In the genomic region with DNA sequence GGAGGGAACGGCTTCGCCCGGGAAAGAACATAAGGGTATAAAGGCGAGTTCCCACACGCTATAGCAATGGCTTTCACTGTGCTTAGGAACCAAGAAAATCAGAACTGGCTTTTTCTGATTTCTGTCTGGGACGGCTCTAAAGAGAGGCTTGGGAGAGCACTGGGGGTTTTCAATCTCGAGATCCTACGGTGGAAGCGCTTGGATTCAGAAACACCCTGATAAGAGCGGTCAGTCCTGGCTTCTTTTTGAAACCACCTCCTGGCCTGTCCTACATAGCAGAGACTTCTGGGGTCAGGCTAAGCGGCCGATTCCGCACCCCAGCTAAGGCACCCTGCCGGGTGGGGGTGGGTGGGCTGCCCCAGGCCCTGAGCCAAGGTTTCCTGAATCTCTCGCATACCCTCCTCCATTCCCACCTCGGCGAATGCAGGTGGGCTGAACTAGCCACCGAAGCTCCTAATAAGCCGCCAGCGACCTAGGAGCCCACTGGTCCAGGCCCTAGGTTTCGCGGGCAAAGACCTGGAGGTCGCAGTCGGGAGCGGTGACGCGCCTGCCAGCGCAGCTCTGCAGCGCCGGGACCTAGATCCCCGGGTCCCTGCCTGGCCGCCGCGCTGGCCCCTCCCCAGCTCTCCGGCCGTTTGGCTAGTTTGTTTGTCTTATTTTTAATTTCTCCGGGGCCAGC, we compare ENCODE assay signal across 7 mouse cellular contexts. TPM values are rescaled to one million over a fixed set of nuclear protein-coding genes. Genes with fewer than 3 reads are reported as not detected.
DNase-seq lines count a peak whose midpoint lies in the region; ATAC-seq lines count a peak whose summit lies in the region.

No protein-coding gene starts in this region.

- H3K36me3 ChIP-seq in neural tube, embryonic 11.5 days (ENCODE audit: control insufficient read depth, insufficient read depth, low read length), result no peaks in the 10 kb centered on the region
- no peaks in the 10 kb centered on the region for H3K36me3 ChIP-seq in embryonic facial prominence, embryonic 13.5 days
- H3K36me3 ChIP-seq in hindbrain, embryonic 16.5 days (ENCODE audit: control insufficient read depth, insufficient read depth, low read length), result no peaks in the 10 kb centered on the region
- H3K36me3 ChIP-seq in midbrain, embryonic 13.5 days, result no peaks in the 10 kb centered on the region

- H3K4me1 ChIP-seq in neural tube, embryonic 11.5 days (ENCODE audit: control insufficient read depth, insufficient read depth, low read length), result peaks cover 15% of the 10 kb centered on the region; the same call in 1 of the 2 replicates
- H3K4me1 ChIP-seq in embryonic facial prominence, embryonic 13.5 days, result peaks cover 24% of the 10 kb centered on the region
- H3K4me1 ChIP-seq in hindbrain, embryonic 16.5 days (ENCODE audit: control insufficient read depth, insufficient read depth, low read depth, low read length), result peaks cover 21% of the 10 kb centered on the region
- peaks cover 46% of the 10 kb centered on the region for H3K4me1 ChIP-seq in midbrain, embryonic 13.5 days (replicated peaks)

- 2% methylated on average over 36 of the region's 37 CpGs for WGBS in neural tube, embryonic 11.5 days
- WGBS in embryonic facial prominence, embryonic 13.5 days, result 4% methylated on average over 37 of the region's 37 CpGs
- 4% methylated on average over 28 of the region's 37 CpGs for WGBS in hindbrain, embryonic 16.5 days
- WGBS in midbrain, embryonic 13.5 days, result 2% methylated on average over 37 of the region's 37 CpGs

- ATAC-seq in neural tube, embryonic 11.5 days (ENCODE audit: insufficient read depth, low FRiP score, low TSS enrichment), result peak; percentile 80
- peak; percentile 56 for ATAC-seq in embryonic facial prominence, embryonic 13.5 days (ENCODE audit: insufficient number of reproducible peaks, insufficient read depth, low FRiP score, low TSS enrichment, low read depth)
- ATAC-seq in hindbrain, embryonic 16.5 days, result peak; percentile 77; the same call in 1 of the 2 replicates
- no peak; the same call in none of the 2 replicates for ATAC-seq in midbrain, embryonic 13.5 days
- no peak for ATAC-seq in erythroid progenitor cell, adult 5-6 weeks (replicated peaks; ENCODE audit: low FRiP score, poor library complexity, severe bottlenecking)

- peak overlapping the region; percentile 92 for H3K27ac ChIP-seq in neural tube, embryonic 11.5 days (ENCODE audit: low read depth, low read length)
- H3K27ac ChIP-seq in embryonic facial prominence, embryonic 13.5 days, result peak overlapping the region; percentile 97
- H3K27ac ChIP-seq in hindbrain, embryonic 16.5 days (ENCODE audit: low read depth, low read length), result peak overlapping the region; percentile 78
- H3K27ac ChIP-seq in midbrain, embryonic 13.5 days, result peak overlapping the region; percentile 96

- H3K27me3 ChIP-seq in neural tube, embryonic 11.5 days (ENCODE audit: control insufficient read depth, insufficient read depth, low read length), result no peaks in the 10 kb centered on the region
- no peaks in the 10 kb centered on the region for H3K27me3 ChIP-seq in embryonic facial prominence, embryonic 13.5 days
- 0 out of 2 replicates have a peak, but pooled peaks cover 3% of the 10 kb centered on the region for H3K27me3 ChIP-seq in hindbrain, embryonic 16.5 days (replicated peaks; ENCODE audit: control insufficient read depth, insufficient read depth, low read length)
- peaks cover 8% of the 10 kb centered on the region; the same call in 1 of the 2 replicates for H3K27me3 ChIP-seq in midbrain, embryonic 13.5 days

- H3K9me3 ChIP-seq in neural tube, embryonic 11.5 days (ENCODE audit: control insufficient read depth, low read length), result no peaks in the 10 kb centered on the region
- H3K9me3 ChIP-seq in embryonic facial prominence, embryonic 13.5 days, result no peaks in the 10 kb centered on the region
- H3K9me3 ChIP-seq in hindbrain, embryonic 16.5 days (ENCODE audit: control insufficient read depth, low read length), result no peaks in the 10 kb centered on the region
- H3K9me3 ChIP-seq in midbrain, embryonic 13.5 days, result no peaks in the 10 kb centered on the region

- H3K4me2 ChIP-seq in neural tube, embryonic 11.5 days (ENCODE audit: low read depth), result peak overlapping the region; percentile 94
- peak overlapping the region; percentile 89 for H3K4me2 ChIP-seq in embryonic facial prominence, embryonic 13.5 days
- H3K4me2 ChIP-seq in hindbrain, embryonic 16.5 days (ENCODE audit: low read length), result peak overlapping the region; percentile 91
- H3K4me2 ChIP-seq in midbrain, embryonic 13.5 days (replicated peaks), result peak overlapping the region; percentile 84

- peak overlapping the region; percentile 91 for H3K9ac ChIP-seq in neural tube, embryonic 11.5 days (ENCODE audit: low read length)
- H3K9ac ChIP-seq in embryonic facial prominence, embryonic 13.5 days, result peak overlapping the region; percentile 93
- peak overlapping the region; percentile 82 for H3K9ac ChIP-seq in hindbrain, embryonic 16.5 days (ENCODE audit: low read depth, low read length)
- H3K9ac ChIP-seq in midbrain, embryonic 13.5 days (replicated peaks), result peak overlapping the region; percentile 93

- DNase-seq in neural tube, embryonic 11.5 days (ENCODE audit: low spot score), result no peak
- DNase-seq in neural tube, embryonic 10.5 days (ENCODE audit: extremely low spot score, low spot score), result no peak
- no peak for DNase-seq in left cerebral cortex, adult 9 months (ENCODE audit: low spot score in 2 of 2)

- peak overlapping the region; percentile 96 for H3K4me3 ChIP-seq in neural tube, embryonic 11.5 days (ENCODE audit: low read depth, low read length)
- H3K4me3 ChIP-seq in embryonic facial prominence, embryonic 13.5 days, result peak overlapping the region; percentile 90
- peak overlapping the region; percentile 70 for H3K4me3 ChIP-seq in hindbrain, embryonic 16.5 days (ENCODE audit: low read length)
- peak overlapping the region; percentile 90 for H3K4me3 ChIP-seq in midbrain, embryonic 13.5 days (replicated peaks)

RNA-seq across cellular contexts. Expression of a gene that starts 0.6 kb away (rescaled TPM):
- polyA plus RNA-seq in neural tube, embryonic 11.5 days (2014; fragmentation: Nextera tagmentation; extraction: Ambion mirVana), result 17.8 and 20.7 TPM in 2 replicates
- polyA plus RNA-seq in embryonic facial prominence, embryonic 13.5 days (2015; fragmentation: Nextera tagmentation; extraction: Ambion mirVana), result 18.9 and 24.4 TPM in 2 replicates
- 12.6 and 15.1 TPM in 2 replicates for polyA plus RNA-seq in hindbrain, embryonic 16.5 days (2015; fragmentation: Nextera tagmentation; extraction: Ambion mirVana)
- polyA plus RNA-seq in midbrain, embryonic 13.5 days (2015; fragmentation: Nextera tagmentation; extraction: Ambion mirVana), result 33.8 and 35.1 TPM in 2 replicates
- 62.7 and 90.5 TPM in 2 replicates for total RNA-seq in erythroid progenitor cell, adult 5-6 weeks (2015; ENCODE audit: low replicate concordance)
- total RNA-seq in erythroid progenitor cell, adult 5-6 weeks (2017; ENCODE audit: low replicate concordance), result 107 and 117 TPM in 2 replicates

RNA-seq across cellular contexts. Expression of a gene that starts 21.3 kb away (rescaled TPM):
- polyA plus RNA-seq in neural tube, embryonic 11.5 days (2014; fragmentation: Nextera tagmentation; extraction: Ambion mirVana), result 27.4 and 31.0 TPM in 2 replicates
- polyA plus RNA-seq in embryonic facial prominence, embryonic 13.5 days (2015; fragmentation: Nextera tagmentation; extraction: Ambion mirVana), result 9.1 TPM in 2 replicates
- polyA plus RNA-seq in hindbrain, embryonic 16.5 days (2015; fragmentation: Nextera tagmentation; extraction: Ambion mirVana), result 36.1 and 41.3 TPM in 2 replicates
- polyA plus RNA-seq in midbrain, embryonic 13.5 days (2015; fragmentation: Nextera tagmentation; extraction: Ambion mirVana), result 45.0 and 47.9 TPM in 2 replicates
- total RNA-seq in erythroid progenitor cell, adult 5-6 weeks (2015; ENCODE audit: low replicate concordance), result 17.3 and 19.7 TPM in 2 replicates
- 7.2 and 11.9 TPM in 2 replicates for total RNA-seq in erythroid progenitor cell, adult 5-6 weeks (2017; ENCODE audit: low replicate concordance)

Comparison
In these comparisons a context has a peak if more than half of its experiments do, and no peak if none do; other contexts are left out.
1. ATAC-seq: peak in neural tube, embryonic 11.5 days (single experiment), embryonic facial prominence, embryonic 13.5 days (single experiment) and hindbrain, embryonic 16.5 days (single experiment); none in midbrain, embryonic 13.5 days (single experiment) and erythroid progenitor cell, adult 5-6 weeks (single experiment).
2. Peak in every context shown above with its lines, with median percentiles within 50 percentile points of each other: H3K27ac ChIP-seq, H3K4me2 ChIP-seq, H3K4me3 ChIP-seq and H3K9ac ChIP-seq.